Comparison of ENCODE assay signal across 21 mouse cellular contexts in genomic region chr8:95566809-95567208, GRCm38 (mm10). TPM values are rescaled to one million over a fixed set of nuclear protein-coding genes. Genes with fewer than 3 reads are reported as not detected.
DNase-seq lines count a peak whose midpoint lies in the region; ATAC-seq lines count a peak whose summit lies in the region.
"Had no signal": no experiment of that assay in that cellular context is flagged by ENCODE, and none has a peak within 500 bp of the region (broad histone marks: within the 10 kb centered on the region; RNA-seq: fewer than 3 reads in every experiment).

No protein-coding gene starts in this region.

- H3K27ac ChIP-seq in embryonic facial prominence, embryonic 14.5 days (replicated peaks; ENCODE audit: low read depth, low read length) = no peak overlapping the region
- H3K27ac ChIP-seq in embryonic facial prominence, embryonic 10.5 days (replicated peaks) = no peak overlapping the region
- no peak overlapping the region for H3K27ac ChIP-seq in hindbrain, embryonic 11.5 days (ENCODE audit: low read depth, low read length)
- H3K27ac ChIP-seq in hindbrain, embryonic 13.5 days = no peak overlapping the region
- 0 out of 2 replicates have a peak overlapping the region, but pooled peaks have one; percentile 20 for H3K27ac ChIP-seq in lung, embryonic 15.5 days
- no peak overlapping the region for H3K27ac ChIP-seq in kidney, embryonic 16.5 days (ENCODE audit: low read length)
- H3K27ac ChIP-seq: embryonic facial prominence, embryonic 13.5 days; forebrain, embryonic 10.5 days; limb, embryonic 13.5 days had no signal

- no peaks in the 10 kb centered on the region for H3K4me1 ChIP-seq in embryonic facial prominence, embryonic 14.5 days (ENCODE audit: control insufficient read depth, insufficient read depth, low read length)
- peaks cover under 1% of the 10 kb centered on the region; the same call in 1 of the 2 replicates for H3K4me1 ChIP-seq in embryonic facial prominence, embryonic 10.5 days
- H3K4me1 ChIP-seq in hindbrain, embryonic 11.5 days (replicated peaks; ENCODE audit: control insufficient read depth, insufficient read depth, low read length) = no peaks in the 10 kb centered on the region
- no peaks in the 10 kb centered on the region; the same call in 1 of the 2 replicates for H3K4me1 ChIP-seq in hindbrain, embryonic 13.5 days (replicated peaks)
- H3K4me1 ChIP-seq in lung, embryonic 15.5 days = no peaks in the 10 kb centered on the region
- no peaks in the 10 kb centered on the region for H3K4me1 ChIP-seq in kidney, embryonic 16.5 days (ENCODE audit: insufficient read depth, low read length)
- H3K4me1 ChIP-seq: embryonic facial prominence, embryonic 13.5 days had no signal

- H3K9ac ChIP-seq in embryonic facial prominence, embryonic 14.5 days (ENCODE audit: low read depth, low read length) = no peak overlapping the region
- H3K9ac ChIP-seq in hindbrain, embryonic 11.5 days (ENCODE audit: low read depth, low read length) = no peak overlapping the region
- H3K9ac ChIP-seq in hindbrain, embryonic 13.5 days = no peak overlapping the region
- no peak overlapping the region for H3K9ac ChIP-seq in lung, embryonic 15.5 days
- H3K9ac ChIP-seq in kidney, embryonic 16.5 days (replicated peaks; ENCODE audit: low read length) = no peak overlapping the region
- H3K9ac ChIP-seq: embryonic facial prominence, embryonic 13.5 days; limb, embryonic 13.5 days had no signal

- peak; percentile 9 for DNase-seq in embryonic facial prominence, embryonic 14.5 days (ENCODE audit: low spot score)
- no peak for DNase-seq in embryonic facial prominence, embryonic 10.5 days (ENCODE audit: low spot score)
- no peak for DNase-seq in hindbrain, embryonic 11.5 days (ENCODE audit: low spot score)
- peak; percentile 37 for DNase-seq in retina, embryonic 14.5 days (ENCODE audit: low spot score)
- DNase-seq in cerebellum, adult 11-12 months = no peak
- DNase-seq: adrenal gland, postnatal 14 days; cerebellum, adult 2 months; gastrocnemius, postnatal 14 days; kidney, adult 11 months; kidney, postnatal 14 days; right cerebral cortex, postnatal 14 days had no signal

- H3K36me3 ChIP-seq in embryonic facial prominence, embryonic 14.5 days (ENCODE audit: control insufficient read depth, insufficient read depth, low read length) = no peaks in the 10 kb centered on the region
- no peaks in the 10 kb centered on the region for H3K36me3 ChIP-seq in embryonic facial prominence, embryonic 10.5 days (replicated peaks)
- no peaks in the 10 kb centered on the region for H3K36me3 ChIP-seq in hindbrain, embryonic 11.5 days (ENCODE audit: control insufficient read depth, insufficient read depth, low read length)
- no peaks in the 10 kb centered on the region for H3K36me3 ChIP-seq in hindbrain, embryonic 13.5 days
- no peaks in the 10 kb centered on the region for H3K36me3 ChIP-seq in lung, embryonic 15.5 days
- no peaks in the 10 kb centered on the region for H3K36me3 ChIP-seq in kidney, embryonic 16.5 days (ENCODE audit: insufficient read depth, low read length)
- H3K36me3 ChIP-seq: embryonic facial prominence, embryonic 13.5 days; forebrain, embryonic 10.5 days; limb, embryonic 13.5 days had no signal

- no peak overlapping the region for H3K4me3 ChIP-seq in embryonic facial prominence, embryonic 14.5 days (ENCODE audit: low read depth, low read length)
- H3K4me3 ChIP-seq in embryonic facial prominence, embryonic 10.5 days = no peak overlapping the region
- no peak overlapping the region for H3K4me3 ChIP-seq in hindbrain, embryonic 11.5 days (ENCODE audit: low read depth, low read length)
- H3K4me3 ChIP-seq in hindbrain, embryonic 13.5 days = no peak overlapping the region
- H3K4me3 ChIP-seq in lung, embryonic 15.5 days = no peak overlapping the region
- no peak overlapping the region for H3K4me3 ChIP-seq in kidney, embryonic 16.5 days (ENCODE audit: low read length)
- H3K4me3 ChIP-seq: embryonic facial prominence, embryonic 13.5 days; forebrain, embryonic 10.5 days; limb, embryonic 13.5 days had no signal

- no peak for ATAC-seq in embryonic facial prominence, embryonic 14.5 days (ENCODE audit: low read depth)
- 0 out of 2 replicates have a peak, but pooled peaks have one; percentile 33 for ATAC-seq in hindbrain, embryonic 11.5 days (ENCODE audit: low FRiP score)
- ATAC-seq in hindbrain, embryonic 13.5 days (ENCODE audit: low FRiP score) = no peak
- peak; percentile 89 for ATAC-seq in lung, embryonic 15.5 days (ENCODE audit: borderline replicate concordance, extremely low read depth, low FRiP score, low TSS enrichment)
- no peak for ATAC-seq in kidney, embryonic 16.5 days (ENCODE audit: low FRiP score, low TSS enrichment)
- ATAC-seq: hindbrain, embryonic 16.5 days had no signal

- WGBS in embryonic facial prominence, embryonic 14.5 days = 81% methylated on average over 6 of the region's 6 CpGs
- WGBS in embryonic facial prominence, embryonic 10.5 days = 85% methylated on average over 6 of the region's 6 CpGs
- WGBS in hindbrain, embryonic 11.5 days = 80% methylated on average over 6 of the region's 6 CpGs
- WGBS in hindbrain, embryonic 13.5 days = 76% methylated on average over 6 of the region's 6 CpGs
- WGBS in lung, embryonic 15.5 days = 54% methylated on average over 6 of the region's 6 CpGs
- WGBS in kidney, embryonic 16.5 days = 82% methylated on average over 6 of the region's 6 CpGs

- no peaks in the 10 kb centered on the region for H3K27me3 ChIP-seq in embryonic facial prominence, embryonic 14.5 days (replicated peaks; ENCODE audit: control insufficient read depth, insufficient read depth, low read length)
- no peaks in the 10 kb centered on the region for H3K27me3 ChIP-seq in embryonic facial prominence, embryonic 10.5 days (replicated peaks; ENCODE audit: low read depth, poor library complexity, severe bottlenecking)
- H3K27me3 ChIP-seq in hindbrain, embryonic 11.5 days (ENCODE audit: control insufficient read depth, insufficient read depth, low read length) = no peaks in the 10 kb centered on the region
- H3K27me3 ChIP-seq in hindbrain, embryonic 13.5 days = no peaks in the 10 kb centered on the region
- H3K27me3 ChIP-seq in lung, embryonic 15.5 days = no peaks in the 10 kb centered on the region
- no peaks in the 10 kb centered on the region for H3K27me3 ChIP-seq in kidney, embryonic 16.5 days (ENCODE audit: insufficient read depth, low read length)
- H3K27me3 ChIP-seq: embryonic facial prominence, embryonic 13.5 days; limb, embryonic 13.5 days had no signal

- no peak overlapping the region for H3K4me2 ChIP-seq in embryonic facial prominence, embryonic 14.5 days (ENCODE audit: low read depth, low read length)
- no peak overlapping the region for H3K4me2 ChIP-seq in hindbrain, embryonic 11.5 days (replicated peaks; ENCODE audit: low read depth, low read length)
- H3K4me2 ChIP-seq in hindbrain, embryonic 13.5 days = no peak overlapping the region
- H3K4me2 ChIP-seq in lung, embryonic 15.5 days = no peak overlapping the region
- no peak overlapping the region for H3K4me2 ChIP-seq in kidney, embryonic 16.5 days (replicated peaks; ENCODE audit: low read depth, low read length)
- H3K4me2 ChIP-seq: embryonic facial prominence, embryonic 13.5 days; limb, embryonic 13.5 days had no signal

- H3K9me3 ChIP-seq in embryonic facial prominence, embryonic 14.5 days (ENCODE audit: control insufficient read depth, low read length) = peaks cover 10% of the 10 kb centered on the region; the same call in 1 of the 2 replicates
- peaks cover 6% of the 10 kb centered on the region; the same call in 1 of the 2 replicates for H3K9me3 ChIP-seq in embryonic facial prominence, embryonic 10.5 days
- H3K9me3 ChIP-seq in hindbrain, embryonic 11.5 days (ENCODE audit: control insufficient read depth, low read length) = no peaks in the 10 kb centered on the region
- H3K9me3 ChIP-seq in hindbrain, embryonic 13.5 days = no peaks in the 10 kb centered on the region; the same call in 1 of the 2 replicates
- no peaks in the 10 kb centered on the region for H3K9me3 ChIP-seq in lung, embryonic 15.5 days
- no peaks in the 10 kb centered on the region; the same call in 1 of the 2 replicates for H3K9me3 ChIP-seq in kidney, embryonic 16.5 days (ENCODE audit: low read length)
- H3K9me3 ChIP-seq: limb, embryonic 13.5 days had no signal

RNA-seq across cellular contexts. Expression of gene Prss54, which starts 9.3 kb away (rescaled TPM):
- not detected in 2 replicates for polyA plus RNA-seq in embryonic facial prominence, embryonic 14.5 days (2014; fragmentation: Nextera tagmentation; extraction: Ambion mirVana)
- not detected in 2 replicates for polyA plus RNA-seq in embryonic facial prominence, embryonic 10.5 days (2016; fragmentation: Nextera tagmentation; extraction: Ambion mirVana)
- polyA plus RNA-seq in hindbrain, embryonic 11.5 days (2014; fragmentation: Nextera tagmentation; extraction: Ambion mirVana) = not detected in 2 replicates
- not detected in 2 replicates for polyA plus RNA-seq in hindbrain, embryonic 13.5 days (2015; fragmentation: Nextera tagmentation; extraction: Ambion mirVana)
- polyA plus RNA-seq in lung, embryonic 15.5 days (2015; fragmentation: Nextera tagmentation; extraction: Ambion mirVana) = not detected in 2 replicates
- not detected in 2 replicates for polyA plus RNA-seq in kidney, embryonic 16.5 days (2015; fragmentation: Nextera tagmentation; extraction: Ambion mirVana)
- polyA plus RNA-seq: cerebellum, adult 2 months; embryonic facial prominence, embryonic 13.5 days; forebrain, embryonic 10.5 days; hindbrain, embryonic 16.5 days; limb, embryonic 13.5 days; liver, embryonic 16.5 days; neural tube, embryonic 11.5 days; stomach, embryonic 16.5 days had no signal

RNA-seq across cellular contexts. Expression of gene Ccdc113, which starts 32.9 kb away (rescaled TPM):
- polyA plus RNA-seq in embryonic facial prominence, embryonic 14.5 days (2014; fragmentation: Nextera tagmentation; extraction: Ambion mirVana) = 1.9 and 5.4 TPM in 2 replicates
- polyA plus RNA-seq in embryonic facial prominence, embryonic 10.5 days (2016; fragmentation: Nextera tagmentation; extraction: Ambion mirVana) = 0.11 and 0.30 TPM in 2 replicates
- polyA plus RNA-seq in hindbrain, embryonic 11.5 days (2014; fragmentation: Nextera tagmentation; extraction: Ambion mirVana) = 2.4 and 2.5 TPM in 2 replicates
- polyA plus RNA-seq in hindbrain, embryonic 13.5 days (2015; fragmentation: Nextera tagmentation; extraction: Ambion mirVana) = 1.9 and 3.0 TPM in 2 replicates
- polyA plus RNA-seq in lung, embryonic 15.5 days (2015; fragmentation: Nextera tagmentation; extraction: Ambion mirVana) = 2.7 and 3.0 TPM in 2 replicates
- polyA plus RNA-seq in kidney, embryonic 16.5 days (2015; fragmentation: Nextera tagmentation; extraction: Ambion mirVana) = 1.2 TPM in 2 replicates
- polyA plus RNA-seq: liver, embryonic 16.5 days had no signal

Comparison
In these comparisons a context has a peak if more than half of its experiments do, and no peak if none do; other contexts are left out.
1. ATAC-seq: peak in hindbrain, embryonic 11.5 days (single experiment) and lung, embryonic 15.5 days (single experiment); none in embryonic facial prominence, embryonic 14.5 days (single experiment), hindbrain, embryonic 13.5 days (single experiment) and kidney, embryonic 16.5 days (single experiment).
2. DNase-seq: peak in embryonic facial prominence, embryonic 14.5 days (single experiment) and retina, embryonic 14.5 days (single experiment); none in embryonic facial prominence, embryonic 10.5 days (single experiment), hindbrain, embryonic 11.5 days (single experiment) and cerebellum, adult 11-12 months (single experiment).